Mouse (Mus musculus): ENCODE results near the gene Zkscan16.

Zkscan16 gene

GRCm38 (mm10) chr4:58941638-58942037 lies 1.8 kb upstream of the Zkscan16 start:
- no peak for DNase-seq (ENCODE audit: low read depth, low spot score)

GRCm38 (mm10) chr4:58942942-58943341 lies 486 bp upstream of the Zkscan16 start:
- DNase-seq (ENCODE audit: low read depth, low spot score) = no peak

- DNase-seq (ENCODE audit: low read depth, low spot score) = no peak
These were observed 752 bp downstream of the Zkscan16 start for GRCm38 (mm10) chr4:58944206-58944553.

- DNase-seq (ENCODE audit: low read depth, low spot score) = no peak
These were observed 1.3 kb downstream of the Zkscan16 start for GRCm38 (mm10) chr4:58944695-58945094.

- no peak for DNase-seq (ENCODE audit: low read depth, low spot score)
These were observed 5.0 kb downstream of the Zkscan16 start for GRCm38 (mm10) chr4:58948391-58948790.

GRCm38 (mm10) chr4:58952630-58953029 lies 9.2 kb downstream of the Zkscan16 start:
- DNase-seq (ENCODE audit: low read depth, low spot score) = no peak

GRCm38 (mm10) chr4:58961719-58962118 lies 18.3 kb downstream of the Zkscan16 start:
- no peak for DNase-seq (ENCODE audit: low read depth, low spot score)

- DNase-seq (ENCODE audit: low read depth, low spot score) = no peak
These were observed 19.8 kb downstream of the Zkscan16 start for GRCm38 (mm10) chr4:58963271-58963670.

- DNase-seq (ENCODE audit: low read depth, low spot score) = no peak
These were observed 21.7 kb downstream of the Zkscan16 start for GRCm38 (mm10) chr4:58965136-58965535.

GRCm38 (mm10) chr4:58970678-58971077 lies 27.2 kb downstream of the Zkscan16 start:
- no peak for DNase-seq (ENCODE audit: low read depth, low spot score)

- DNase-seq (ENCODE audit: low read depth, low spot score) = no peak
These were observed 32.3 kb downstream of the Zkscan16 start for GRCm38 (mm10) chr4:58975711-58976110.

GRCm38 (mm10) chr4:58981421-58981820 lies 38.0 kb downstream of the Zkscan16 start:
- no peak for DNase-seq (ENCODE audit: low read depth, low spot score)

GRCm38 (mm10) chr4:58982806-58983205 lies 39.4 kb downstream of the Zkscan16 start:
- no peak for DNase-seq (ENCODE audit: low read depth, low spot score)

- DNase-seq (ENCODE audit: low read depth, low spot score) = peak; percentile 67
These were observed 41.8 kb downstream of the Zkscan16 start for GRCm38 (mm10) chr4:58985157-58985648.

- DNase-seq (ENCODE audit: low read depth, low spot score) = peak; percentile 82
These were observed 43.2 kb downstream of the Zkscan16 start, which contains the start of gene Ptgr1 for GRCm38 (mm10) chr4:58986540-58987190. Gene Ptgr1 (minus strand): TSS chr4:58987119.

GRCm38 (mm10) chr4:58989303-58989898 lies 46.0 kb downstream of the Zkscan16 start:
- no peak for DNase-seq (ENCODE audit: low read depth, low spot score)

- no peak for DNase-seq (ENCODE audit: low read depth, low spot score)
These were observed 47.4 kb downstream of the Zkscan16 start for GRCm38 (mm10) chr4:58990609-58991434.

- DNase-seq (ENCODE audit: low read depth, low spot score) = no peak
These were observed 48.8 kb downstream of the Zkscan16 start for GRCm38 (mm10) chr4:58992195-58992594.

GRCm38 (mm10) chr4:58994762-58995161 lies 51.3 kb downstream of the Zkscan16 start, which contains the start of gene Dnajc25:
Gene Dnajc25 (plus strand): TSS chr4:58995062.
- DNase-seq (ENCODE audit: low read depth, low spot score) = no peak

- DNase-seq (ENCODE audit: low read depth, low spot score) = no peak
These were observed 51.8 kb downstream of the Zkscan16 start for GRCm38 (mm10) chr4:58995251-58995693.

- DNase-seq (ENCODE audit: low read depth, low spot score) = no peak
These were observed 53.7 kb downstream of the Zkscan16 start for GRCm38 (mm10) chr4:58997081-58997480.

- no peak for DNase-seq (ENCODE audit: low read depth, low spot score)
These were observed 55.3 kb downstream of the Zkscan16 start for GRCm38 (mm10) chr4:58998688-58999087.
